Mouse (Mus musculus) layer of hippocampus, adult 9-10 months (tissue): ENCODE measurements around the gene Atp6v1fnb.

Experiments
- DNase-seq: peaks from one replicate; pipeline ENCODE4 v3.0.0; 2022; ENCODE audit warnings: low spot score

Atp6v1fnb gene

DNA sequence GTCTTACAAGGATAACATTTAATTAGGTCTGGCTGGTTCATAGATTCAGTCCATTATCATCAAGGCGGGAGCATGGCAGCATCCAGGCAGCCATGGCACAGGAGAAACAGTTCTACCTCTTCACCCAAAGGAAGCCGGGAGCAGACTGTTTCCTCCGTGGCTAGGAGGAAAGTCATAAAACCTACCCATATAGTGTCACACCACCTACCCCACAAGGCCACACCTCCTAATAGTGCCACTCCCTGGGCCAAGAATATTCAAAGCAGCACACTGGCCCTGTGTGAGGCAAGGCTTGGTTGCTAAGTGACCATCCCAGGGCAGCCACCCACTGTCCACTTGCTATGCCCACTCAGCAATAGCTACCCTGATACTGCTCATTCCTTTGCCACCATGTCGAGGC is at the start of gene Atp6v1fnb:
TSS of gene Atp6v1fnb (plus strand) at position 301 of the 400 bp plus-strand sequence.
- no peak for DNase-seq

DNA sequence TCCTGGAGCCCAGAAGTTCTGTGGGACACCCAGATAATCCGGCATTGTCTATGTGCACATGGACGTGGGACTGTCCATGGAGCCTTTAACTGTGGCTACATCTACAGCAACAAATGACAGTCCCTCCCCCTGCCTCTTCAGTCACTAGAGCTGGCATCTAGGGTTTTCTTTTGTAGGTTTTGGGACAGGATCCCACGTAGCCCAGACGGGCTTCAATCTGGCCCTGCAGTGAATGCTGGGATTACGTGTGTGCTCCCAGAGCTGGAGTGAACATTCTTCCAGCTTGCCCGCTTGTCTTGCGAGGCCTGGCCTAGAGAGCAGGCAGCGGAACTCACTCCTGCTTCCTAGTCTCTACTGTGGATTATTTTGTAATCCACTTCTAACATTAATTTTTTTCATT is 46.1 kb upstream of the Atp6v1fnb start:
- DNase-seq, result no peak

DNA sequence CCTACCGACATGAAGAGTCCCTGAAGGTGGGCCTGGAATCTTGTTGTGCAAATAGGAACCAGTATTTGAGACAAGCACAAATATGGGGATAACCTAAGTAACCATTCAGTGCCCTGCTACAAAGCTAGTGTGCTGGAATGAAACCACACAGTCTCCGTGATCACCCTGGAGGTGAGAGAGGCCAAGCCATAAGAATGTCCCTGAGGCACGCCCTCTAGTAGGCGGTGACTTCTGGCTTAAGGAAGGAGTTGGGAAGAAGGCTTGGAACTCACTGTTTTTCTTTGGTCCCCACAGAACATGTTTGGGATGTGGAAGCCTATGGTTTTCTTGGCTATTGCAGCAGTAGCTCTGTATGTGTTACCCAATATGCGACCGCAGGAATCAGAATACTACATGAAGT is 44.9 kb upstream of the Atp6v1fnb start:
- no peak for DNase-seq

DNA sequence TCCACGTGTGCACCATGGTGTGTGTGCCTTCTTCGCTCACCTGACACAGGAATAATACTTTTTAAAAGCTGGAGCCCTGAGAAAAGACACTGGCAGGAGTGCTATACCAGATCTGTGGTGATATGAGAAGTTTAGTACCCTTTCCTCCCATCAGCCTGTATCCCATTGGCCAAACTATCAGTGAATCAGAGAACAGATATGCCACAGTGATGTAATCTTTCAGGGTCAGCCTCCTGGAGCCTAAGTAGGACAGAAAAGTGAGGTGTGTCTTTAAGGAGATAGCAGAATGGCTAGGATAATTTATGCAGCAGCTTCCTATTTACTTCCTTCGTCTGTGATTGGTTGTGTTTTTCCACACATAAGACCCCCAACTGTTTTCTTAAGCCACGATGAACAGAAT is 43.1 kb upstream of the Atp6v1fnb start:
- DNase-seq, result no peak

DNA sequence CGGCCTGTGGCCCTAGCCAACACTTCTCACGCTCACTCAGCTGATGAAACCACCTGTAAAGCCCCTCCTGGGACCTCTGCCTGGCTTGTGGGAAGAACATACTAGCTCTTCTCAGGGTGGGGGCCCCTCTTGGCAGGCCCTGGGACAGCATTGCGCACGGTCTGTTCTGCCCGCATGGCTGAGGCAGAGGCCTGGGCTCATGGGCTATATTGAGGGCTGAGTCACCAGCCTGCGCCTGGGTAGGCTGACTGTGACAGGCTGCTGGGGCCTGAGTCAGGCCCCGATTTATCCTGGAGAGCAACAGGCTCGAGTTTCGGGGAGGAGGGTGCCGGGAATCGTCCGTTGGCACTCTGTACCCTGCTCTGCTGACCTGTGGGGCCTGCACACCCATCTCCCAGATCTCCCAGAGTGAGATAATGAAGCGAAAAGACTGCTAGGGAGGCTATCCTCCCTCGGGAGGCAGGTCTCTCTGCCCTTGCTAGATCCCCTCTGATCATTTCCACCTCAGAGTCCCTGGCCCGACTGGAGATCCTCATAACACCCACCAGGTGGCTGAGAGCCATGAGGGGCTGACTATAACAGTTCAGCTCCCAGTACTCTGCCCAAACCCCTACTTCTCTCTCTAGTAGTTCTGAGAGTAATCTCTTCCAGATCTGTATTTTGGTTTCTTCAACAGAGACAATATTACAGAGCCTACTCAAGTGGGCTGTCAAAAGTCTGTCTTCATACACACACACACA is 40.4 kb upstream of the Atp6v1fnb start:
- DNase-seq, result no peak

DNA sequence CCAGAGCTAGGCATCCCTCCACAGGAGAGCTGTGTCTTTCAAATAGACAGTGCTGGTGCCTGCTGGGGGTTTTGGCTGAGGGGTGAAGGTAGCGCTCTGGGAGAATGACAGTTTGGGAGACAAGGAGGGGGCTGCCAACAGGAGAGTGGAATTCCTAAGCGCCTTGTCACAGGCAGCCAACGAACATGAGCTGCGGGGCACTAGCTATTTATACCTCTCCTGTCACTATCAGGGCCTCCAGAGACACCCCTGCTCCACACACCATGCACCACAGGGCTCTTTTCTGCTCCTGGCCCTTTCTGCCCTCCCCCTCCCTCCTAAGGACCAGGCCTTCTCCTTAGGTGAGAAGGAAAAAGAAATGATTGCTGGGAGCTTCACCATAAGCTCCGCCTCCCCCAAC is 39.8 kb upstream of the Atp6v1fnb start:
- DNase-seq, result no peak

DNA sequence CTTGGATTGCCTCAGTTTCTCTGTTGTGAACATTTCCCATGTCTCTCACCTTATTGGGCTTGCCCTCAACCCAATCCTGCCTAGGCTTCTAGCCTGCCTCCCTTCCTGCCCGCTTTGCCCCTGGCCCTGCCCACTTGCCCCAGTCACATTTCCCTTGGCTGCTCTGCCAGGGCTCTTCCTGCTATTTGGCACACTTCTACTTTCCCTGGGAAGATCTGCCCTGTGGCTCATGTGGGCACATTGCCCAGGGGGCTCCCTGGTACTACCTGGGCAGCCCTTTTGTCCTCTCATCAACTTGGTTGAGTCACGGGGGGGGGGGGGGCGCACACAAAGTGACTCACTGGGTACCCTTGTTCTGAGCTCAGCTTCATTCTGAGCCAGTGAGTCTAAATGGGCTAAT is 39.1 kb upstream of the Atp6v1fnb start:
- DNase-seq, result no peak

DNA sequence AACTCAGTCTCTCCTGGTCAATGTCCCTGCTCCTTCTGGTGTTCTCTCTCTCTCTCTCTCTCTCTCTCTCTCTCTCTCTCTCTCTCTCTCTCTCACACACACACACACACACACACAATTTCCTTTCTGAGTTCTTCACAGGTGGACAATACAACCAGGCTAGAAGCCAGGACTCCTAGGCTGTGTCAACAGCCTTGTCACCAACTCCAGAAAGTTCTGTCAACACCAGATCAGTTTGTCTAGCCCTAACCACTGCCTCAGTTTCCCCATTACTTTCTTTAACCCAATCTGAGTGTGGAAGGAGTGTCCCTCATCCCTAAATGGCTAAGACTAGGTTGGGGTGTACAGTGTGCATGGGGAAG is 38.6 kb upstream of the Atp6v1fnb start:
- no peak for DNase-seq

DNA sequence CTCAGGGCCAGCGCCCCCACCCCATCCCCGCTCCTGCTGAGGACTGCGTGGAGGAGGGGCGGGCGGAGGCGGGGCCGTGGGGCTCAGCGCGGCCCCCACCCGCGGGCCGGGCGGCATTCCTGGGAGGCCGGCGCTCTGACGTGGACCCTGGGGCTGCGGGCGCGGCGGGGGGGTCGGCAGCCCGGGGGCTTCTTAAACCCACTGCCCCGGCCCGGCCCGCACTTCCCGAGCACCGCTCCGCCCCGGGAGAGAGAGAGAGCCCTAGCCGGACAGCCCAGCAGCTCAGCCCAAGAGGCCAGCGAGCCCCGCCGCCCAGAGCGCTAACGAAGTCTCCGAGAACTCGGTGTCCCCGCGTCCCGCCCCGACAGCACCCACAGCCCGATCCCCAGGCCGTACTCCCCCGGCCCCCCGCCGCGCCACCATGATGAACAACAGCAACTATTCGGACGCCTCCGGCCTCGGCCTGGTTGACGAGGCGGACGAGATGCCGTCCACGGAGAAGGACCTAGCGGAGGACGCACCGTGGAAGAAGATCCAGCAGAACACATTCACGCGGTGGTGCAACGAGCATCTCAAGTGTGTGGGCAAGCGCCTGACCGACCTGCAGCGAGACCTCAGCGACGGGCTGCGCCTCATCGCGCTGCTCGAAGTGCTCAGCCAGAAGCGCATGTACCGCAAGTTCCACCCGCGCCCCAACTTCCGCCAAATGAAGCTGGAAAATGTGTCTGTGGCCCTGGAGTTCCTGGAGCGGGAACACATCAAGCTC is 38.0 kb upstream of the Atp6v1fnb start, which contains the start of gene Flnc:
TSS of gene Flnc (plus strand) at position 219 of the 766 bp plus-strand sequence.
- no peak for DNase-seq

DNA sequence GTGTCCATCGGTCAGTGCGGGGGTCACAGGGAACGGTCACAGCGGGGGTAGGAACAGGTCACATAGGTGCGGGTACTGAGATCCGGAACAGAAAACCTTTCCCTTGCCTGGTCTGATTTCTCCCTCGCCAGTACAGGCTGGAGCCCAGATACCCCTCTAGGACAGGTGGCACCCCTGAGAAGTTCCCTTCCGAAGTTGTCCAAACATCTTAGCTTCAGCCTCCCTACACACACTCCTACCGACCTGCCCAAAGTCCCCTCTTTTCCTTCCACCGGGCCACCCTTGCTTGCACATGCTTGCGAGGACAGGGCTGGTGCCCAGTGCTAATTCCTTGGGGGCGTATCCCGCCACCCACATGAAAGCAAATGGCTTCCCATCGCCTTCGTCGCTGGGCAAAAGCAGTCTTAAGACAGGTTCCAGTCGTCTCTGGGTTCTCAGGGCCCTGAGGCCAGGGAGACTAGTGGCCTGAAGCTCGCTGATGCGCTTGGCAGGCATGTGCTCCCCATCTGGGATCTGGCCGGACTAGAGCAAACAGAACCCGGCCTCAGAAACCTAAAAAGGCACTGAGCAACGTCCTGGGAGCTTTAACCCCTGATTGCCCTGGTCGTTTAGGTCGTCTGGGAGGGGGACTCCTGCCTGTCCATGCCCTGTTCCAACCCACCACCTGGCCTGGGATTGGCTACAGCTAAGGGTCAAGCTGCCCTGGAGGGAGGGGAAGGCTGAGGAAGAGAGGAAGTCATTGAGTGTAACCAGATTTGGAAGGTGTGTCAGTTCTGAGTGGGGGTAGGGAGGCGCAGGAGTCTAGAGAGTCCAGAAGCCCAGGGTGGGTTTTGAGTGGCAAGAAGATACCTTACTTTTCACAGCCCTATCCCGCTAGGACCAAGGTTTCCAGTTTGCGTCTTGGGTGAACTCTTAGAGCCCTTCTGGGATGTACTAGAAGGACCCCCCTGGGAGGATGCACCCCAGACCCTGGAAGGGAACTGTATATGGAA is 37.1 kb upstream of the Atp6v1fnb start:
- no peak for DNase-seq

DNA sequence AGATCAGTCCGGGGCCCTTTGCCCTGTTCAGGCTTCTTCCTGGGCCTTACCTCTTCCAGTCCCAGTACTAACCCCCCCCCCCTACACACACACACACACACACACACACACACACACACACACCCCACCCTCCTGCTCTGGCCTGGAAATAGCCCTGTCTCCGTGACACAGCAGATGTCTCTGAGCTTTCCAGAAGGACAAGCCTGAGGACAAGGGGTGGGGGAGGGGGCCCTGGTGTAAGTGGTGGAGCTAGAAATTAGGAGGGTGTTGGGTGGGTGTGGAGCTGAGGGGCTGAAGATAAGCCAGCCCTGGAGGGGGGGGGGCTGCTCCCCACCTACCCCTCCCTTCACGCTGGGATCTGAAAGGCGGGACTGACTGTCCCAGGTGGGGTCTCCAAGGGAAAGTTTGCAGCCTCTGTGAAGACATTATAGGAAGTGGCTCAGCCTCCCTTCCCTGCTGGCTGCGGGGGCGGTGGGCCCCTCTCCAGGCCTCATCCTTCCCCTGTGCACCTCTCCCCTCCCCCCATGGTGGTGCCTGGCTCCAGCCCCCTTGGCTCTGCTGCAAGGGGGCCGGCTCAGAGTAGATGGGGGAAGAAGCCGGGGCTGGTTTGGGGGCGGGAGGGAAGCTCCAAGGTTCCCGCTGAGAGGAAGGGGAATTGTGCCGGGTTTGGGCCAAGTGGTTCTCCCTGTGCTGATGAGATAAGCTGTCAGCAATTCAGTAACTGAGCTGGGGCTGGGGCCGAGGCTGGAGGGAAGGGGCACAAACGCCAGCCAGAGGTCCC is 36.1 kb upstream of the Atp6v1fnb start:
- DNase-seq, result no peak

DNA sequence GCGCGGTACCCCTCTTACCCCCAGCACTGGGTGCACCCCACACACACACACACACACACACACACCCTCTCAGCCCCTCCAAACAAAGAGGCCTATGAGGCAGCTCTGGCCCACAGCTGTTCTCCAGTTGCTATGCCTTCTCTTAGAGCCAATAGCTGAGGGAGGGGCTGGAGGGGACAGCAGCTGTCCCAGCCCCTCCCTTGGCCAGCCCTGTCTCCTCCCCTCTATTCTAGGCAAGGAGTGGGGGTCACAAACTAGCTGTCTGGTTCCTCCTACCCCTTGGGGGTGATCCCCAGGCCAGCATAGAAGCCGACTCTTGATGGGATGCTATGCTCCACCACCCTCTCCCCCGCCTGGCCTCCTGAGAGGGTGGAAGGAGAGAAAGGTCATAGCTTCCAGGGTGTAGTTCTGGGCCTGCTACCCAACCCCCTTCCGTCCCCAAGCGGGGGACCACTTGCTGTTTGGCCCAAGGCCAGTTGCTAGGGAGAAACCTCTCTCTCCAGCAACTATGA is 35.2 kb upstream of the Atp6v1fnb start:
- DNase-seq, result no peak

DNA sequence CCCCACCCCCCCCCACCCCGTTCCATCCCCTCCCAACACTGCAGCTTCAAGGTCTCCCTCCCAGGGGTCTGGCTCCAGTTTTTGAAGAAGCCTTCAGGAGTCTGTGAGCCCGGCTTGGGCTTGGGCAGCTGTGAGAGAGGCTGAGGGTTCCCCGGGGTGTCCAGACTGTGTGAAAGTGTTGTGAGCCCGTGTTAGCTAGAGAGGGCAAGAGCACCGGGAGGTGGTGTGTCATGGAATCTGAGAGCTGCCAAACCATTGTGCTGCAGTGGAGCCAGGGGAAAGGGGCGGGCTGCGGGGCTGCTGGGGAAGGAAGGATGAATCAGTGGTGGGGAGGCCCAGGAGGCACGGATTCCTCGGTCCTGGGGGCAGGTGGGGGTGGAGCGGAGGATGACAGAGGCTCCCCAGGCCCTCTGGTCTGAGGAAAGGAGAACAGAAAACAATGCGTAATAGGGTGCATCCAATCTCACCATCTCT is 34.7 kb upstream of the Atp6v1fnb start:
- no peak for DNase-seq

DNA sequence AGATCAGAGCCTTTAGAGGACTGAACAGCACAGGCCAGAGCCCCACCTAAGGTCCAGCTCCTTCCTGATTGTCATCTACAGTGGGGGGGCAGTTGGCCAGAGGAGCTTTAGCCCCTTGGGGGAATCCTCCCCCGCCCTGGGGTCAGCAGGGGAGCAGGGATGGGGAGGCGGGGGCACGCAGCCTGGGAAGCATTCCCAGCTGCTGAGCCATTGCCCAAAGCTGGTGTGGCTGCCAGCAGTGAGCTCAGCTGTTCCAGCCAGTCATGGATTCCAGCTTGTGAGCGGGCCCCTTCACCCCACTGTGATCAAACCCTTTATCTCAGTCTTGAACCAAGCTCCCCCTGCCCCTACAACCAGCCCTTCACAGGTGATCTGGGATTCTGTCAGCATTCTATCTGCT is 32.0 kb upstream of the Atp6v1fnb start:
- DNase-seq, result no peak

DNA sequence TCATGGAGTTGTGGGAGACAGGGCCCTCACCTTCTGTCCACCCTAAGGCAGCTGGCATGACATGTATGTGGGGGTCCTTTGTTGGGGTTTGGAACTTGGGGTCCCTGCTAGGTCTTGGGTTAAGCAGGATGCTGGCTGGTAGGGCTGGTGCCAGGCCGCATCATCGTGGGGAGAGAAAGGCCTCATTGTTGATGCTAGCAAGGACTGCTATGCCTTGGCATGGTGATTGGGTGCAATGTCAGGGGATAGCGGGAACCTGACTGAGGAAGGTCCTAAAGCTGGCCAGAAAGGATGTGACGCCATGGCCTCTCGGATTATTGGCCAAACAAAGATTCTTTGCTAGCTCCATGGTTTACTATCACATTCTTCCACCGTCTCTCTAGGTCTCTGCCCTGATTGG is 31.4 kb upstream of the Atp6v1fnb start:
- DNase-seq, result no peak

DNA sequence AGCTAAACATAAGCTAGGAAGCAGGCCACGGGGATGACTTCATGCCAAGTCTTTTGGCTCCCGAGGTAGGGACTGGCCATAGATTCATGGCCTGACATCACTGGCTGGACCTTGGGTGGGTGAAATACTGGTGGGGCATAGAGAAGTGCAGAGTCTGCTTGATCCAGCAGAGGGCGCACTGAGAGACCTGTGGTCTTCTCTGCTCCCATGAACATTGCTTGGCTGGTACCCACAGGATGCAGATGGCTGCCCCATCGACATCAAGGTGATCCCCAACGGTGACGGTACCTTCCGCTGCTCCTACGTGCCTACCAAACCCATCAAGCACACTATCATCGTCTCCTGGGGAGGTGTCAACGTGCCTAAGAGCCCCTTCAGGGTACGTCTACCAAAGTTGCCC is 26.5 kb upstream of the Atp6v1fnb start:
- no peak for DNase-seq

DNA sequence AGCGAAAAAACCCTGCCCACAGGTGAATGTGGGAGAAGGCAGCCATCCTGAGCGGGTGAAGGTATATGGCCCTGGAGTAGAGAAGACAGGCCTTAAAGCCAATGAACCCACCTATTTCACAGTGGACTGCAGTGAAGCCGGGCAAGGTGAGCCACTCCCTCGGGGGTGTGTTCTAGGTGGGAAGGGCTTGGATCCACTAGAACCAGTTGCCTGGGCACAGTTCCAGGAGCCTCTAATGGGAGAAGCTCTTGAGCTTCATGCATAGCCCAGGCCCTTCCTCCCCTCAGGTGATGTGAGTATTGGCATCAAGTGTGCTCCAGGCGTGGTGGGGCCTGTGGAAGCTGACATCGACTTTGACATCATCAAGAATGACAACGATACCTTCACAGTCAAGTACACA is 25.9 kb upstream of the Atp6v1fnb start:
- DNase-seq, result no peak

DNA sequence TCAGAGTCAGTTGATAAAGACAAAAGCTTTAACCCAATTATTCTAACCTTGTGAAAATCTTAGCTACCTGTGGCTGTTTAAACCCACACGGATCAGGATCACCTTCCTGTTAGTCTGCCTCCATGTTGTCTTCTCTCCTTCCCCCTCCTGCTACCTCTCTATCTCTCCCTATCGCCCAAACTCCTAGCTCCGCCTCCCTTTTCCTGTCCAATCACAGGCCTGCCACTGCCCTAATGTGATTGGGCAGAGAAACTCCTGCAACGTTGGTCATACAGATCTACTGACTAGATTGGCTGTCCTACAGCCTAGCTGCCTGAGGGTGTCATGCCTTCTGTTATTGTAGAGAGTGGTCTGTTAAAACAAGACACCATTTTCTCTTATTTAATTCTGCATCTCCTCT is 21.4 kb upstream of the Atp6v1fnb start:
- no peak for DNase-seq

DNA sequence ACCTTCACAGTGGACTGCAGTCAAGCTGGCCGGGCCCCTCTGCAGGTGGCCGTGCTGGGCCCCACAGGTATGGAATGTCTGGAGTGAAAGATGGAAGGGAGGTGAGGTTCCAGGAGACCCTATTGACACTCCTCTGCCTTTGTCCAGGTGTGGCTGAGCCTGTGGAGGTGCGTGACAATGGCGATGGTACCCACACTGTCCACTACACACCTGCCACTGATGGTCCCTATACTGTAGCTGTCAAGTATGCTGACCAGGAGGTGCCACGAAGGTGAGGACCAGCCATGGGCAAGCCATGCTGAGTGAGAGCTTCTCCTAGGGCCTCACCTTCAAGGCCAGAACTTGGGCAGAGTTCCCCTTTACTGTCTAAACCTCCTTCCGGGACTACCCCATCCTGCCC is 20.6 kb upstream of the Atp6v1fnb start:
- DNase-seq, result no peak

DNA sequence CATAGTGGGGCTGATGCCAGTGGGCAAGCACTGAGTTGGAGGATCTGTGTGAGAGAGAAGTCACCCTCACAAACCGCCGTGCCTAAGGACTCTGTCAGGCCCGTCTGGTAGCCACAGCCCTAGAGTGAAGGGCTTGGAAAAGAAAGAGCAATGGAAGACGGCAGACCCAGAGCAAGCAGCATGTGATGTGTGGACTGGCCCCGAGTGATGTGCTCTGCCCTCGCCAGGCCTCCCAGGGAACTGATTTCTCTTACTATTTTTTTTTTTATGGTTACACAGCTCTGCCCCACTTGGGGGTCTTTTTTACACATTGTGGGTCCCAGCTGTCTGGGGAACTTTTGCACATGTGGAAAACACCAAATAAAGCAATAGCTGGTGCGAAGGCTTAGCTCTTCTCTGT is 9.7 kb upstream of the Atp6v1fnb start:
- DNase-seq, result no peak

DNA sequence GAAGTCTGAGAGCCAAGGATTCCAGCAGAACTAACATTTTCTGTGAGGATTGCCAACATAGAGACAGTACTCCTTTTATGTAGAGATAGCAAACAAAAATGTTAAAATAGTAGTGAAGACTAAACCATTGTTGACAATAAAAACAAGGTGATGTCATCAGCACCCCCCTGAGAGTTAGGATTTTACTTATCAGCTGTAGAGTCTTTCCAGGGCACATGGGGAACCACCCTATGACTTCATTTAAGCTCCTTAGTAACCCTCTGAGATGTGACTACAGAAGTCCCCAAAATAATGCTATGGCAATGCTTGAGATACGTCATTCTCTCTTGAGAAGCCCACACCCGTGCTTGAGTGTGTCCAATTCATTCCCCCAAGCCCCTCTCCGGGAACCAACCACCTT is 7.8 kb upstream of the Atp6v1fnb start:
- no peak for DNase-seq
